Mouse (Mus musculus): ENCODE data around the gene Zbtb25.

Gene Zbtb25

GRCm38 (mm10) chr12:76369206-76369977 is at the start of gene Zbtb25:
Gene Zbtb25 (minus strand): TSS chr12:76369602.
- DNase-seq: peak; percentile 78 to 90

DNA sequence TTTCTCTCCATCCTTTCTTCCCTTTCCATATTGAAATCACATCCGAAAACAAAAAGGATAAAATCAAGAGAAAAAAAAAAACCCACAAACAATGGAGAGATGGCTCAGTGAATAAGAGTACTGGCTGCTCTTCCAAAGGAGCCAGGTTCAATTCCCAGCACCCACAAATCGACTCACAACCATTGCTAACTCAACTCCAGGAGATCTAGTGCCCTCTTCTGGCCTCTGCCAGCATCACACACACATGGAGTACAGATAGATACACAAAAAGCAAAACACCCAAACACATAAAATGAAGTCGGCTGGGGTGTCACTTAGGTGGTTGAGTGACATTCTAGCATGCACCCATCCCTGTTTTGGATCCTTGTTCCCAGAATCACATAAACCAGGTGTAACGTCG is 48.9 kb upstream of the Zbtb25 start:
- DNase-seq: peak in 1 of 2 experiments; percentile 16

DNA sequence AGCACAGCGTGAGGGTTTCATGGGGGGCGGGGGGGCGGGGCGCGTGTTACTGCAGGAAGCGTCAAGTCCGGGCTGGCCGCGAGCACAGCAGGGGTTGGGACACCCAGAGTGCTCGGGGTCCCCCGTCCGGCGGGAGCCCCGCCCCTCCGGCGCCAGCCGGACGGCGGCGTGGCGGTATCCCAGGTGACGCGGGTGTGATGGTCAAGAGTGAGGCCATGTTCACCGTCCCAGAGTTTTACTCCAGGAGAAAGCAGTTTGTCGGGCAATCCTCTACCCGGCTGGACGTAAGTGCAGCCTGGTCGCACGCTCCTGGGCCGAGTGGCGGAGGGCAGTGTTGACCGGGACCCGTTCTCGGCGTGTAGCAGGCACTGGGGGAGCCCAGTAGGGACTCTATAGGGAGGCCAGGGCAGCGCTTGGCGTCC is 48.0 kb upstream of the Zbtb25 start, which contains the start of gene Ppp1r36:
TSS of gene Ppp1r36 (plus strand) at position 106 of the 422 bp plus-strand sequence.
- peak; percentile 50 to 65 for DNase-seq

DNA sequence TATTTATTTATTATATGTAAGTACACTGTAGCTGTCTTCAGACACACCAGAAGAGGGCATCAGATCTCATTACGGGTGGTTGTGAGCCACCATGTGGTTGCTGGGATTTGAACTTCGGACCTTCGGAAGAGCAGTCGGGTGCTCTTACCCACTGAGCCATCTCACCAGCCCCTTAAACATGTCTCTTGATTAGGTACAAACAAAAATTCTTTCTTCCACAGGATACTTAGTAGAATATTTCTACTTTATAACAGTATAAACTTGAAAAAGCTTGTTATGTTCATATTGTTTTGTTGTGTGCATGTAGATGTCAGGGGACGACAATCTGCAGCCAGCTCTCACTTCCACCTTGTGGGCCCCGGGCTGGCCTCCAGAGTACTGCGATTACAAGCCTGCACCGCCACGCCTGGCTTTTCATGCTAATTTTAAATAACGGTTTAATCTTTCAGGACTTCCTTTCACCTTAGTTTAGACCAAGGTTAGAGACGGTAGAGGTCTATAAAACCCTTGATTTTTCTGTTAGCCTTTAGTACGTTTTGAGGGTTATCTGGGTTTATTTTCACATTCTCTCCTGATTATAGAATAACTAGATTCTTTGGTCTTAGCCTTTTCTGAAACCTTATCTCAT is 46.1 kb upstream of the Zbtb25 start:
- DNase-seq: no peak

- DNase-seq: no peak
These were observed 39.8 kb upstream of the Zbtb25 start for GRCm38 (mm10) chr12:76409166-76409565.

GRCm38 (mm10) chr12:76407184-76407583 is 37.8 kb upstream of the Zbtb25 start:
- no peak for DNase-seq

DNA sequence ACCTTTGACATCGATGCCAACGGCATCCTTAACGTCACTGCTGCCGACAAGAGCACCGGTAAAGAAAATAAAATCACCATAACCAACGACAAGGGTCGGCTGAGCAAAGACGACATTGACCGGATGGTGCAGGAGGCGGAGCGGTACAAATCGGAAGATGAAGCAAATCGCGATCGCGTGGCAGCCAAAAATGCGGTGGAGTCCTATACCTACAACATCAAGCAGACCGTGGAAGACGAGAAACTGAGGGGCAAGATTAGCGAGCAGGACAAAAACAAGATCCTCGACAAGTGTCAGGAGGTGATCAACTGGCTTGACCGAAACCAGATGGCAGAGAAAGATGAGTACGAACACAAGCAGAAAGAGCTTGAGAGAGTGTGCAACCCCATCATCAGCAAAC is 36.6 kb upstream of the Zbtb25 start:
- DNase-seq: peak in 1 of 2 experiments; percentile 28

DNA sequence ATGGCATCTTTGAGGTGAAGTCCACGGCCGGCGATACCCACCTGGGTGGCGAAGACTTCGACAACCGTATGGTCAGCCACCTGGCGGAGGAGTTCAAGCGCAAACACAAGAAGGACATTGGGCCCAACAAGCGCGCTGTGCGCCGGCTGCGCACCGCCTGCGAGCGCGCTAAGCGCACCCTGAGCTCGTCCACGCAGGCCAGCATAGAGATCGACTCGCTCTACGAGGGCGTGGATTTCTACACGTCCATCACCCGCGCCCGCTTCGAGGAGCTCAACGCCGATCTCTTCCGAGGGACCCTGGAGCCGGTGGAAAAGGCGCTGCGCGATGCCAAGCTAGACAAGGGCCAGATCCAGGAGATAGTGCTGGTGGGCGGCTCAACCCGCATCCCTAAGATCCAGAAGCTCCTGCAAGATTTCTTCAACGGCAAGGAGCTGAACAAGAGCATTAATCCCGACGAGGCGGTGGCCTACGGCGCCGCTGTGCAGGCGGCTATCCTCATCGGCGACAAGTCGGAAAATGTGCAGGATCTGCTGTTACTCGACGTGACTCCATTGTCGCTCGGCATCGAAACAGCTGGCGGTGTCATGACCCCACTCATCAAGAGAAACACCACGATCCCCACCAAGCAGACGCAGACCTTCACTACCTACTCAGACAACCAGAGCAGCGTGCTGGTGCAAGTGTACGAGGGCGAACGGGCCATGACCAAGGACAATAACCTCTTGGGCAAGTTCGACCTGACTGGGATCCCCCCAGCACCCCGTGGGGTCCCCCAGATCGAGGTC is 36.0 kb upstream of the Zbtb25 start:
- DNase-seq: peak in 1 of 2 experiments; percentile 53

GRCm38 (mm10) chr12:76404836-76405182 is 35.4 kb upstream of the Zbtb25 start:
- DNase-seq: no peak

DNA sequence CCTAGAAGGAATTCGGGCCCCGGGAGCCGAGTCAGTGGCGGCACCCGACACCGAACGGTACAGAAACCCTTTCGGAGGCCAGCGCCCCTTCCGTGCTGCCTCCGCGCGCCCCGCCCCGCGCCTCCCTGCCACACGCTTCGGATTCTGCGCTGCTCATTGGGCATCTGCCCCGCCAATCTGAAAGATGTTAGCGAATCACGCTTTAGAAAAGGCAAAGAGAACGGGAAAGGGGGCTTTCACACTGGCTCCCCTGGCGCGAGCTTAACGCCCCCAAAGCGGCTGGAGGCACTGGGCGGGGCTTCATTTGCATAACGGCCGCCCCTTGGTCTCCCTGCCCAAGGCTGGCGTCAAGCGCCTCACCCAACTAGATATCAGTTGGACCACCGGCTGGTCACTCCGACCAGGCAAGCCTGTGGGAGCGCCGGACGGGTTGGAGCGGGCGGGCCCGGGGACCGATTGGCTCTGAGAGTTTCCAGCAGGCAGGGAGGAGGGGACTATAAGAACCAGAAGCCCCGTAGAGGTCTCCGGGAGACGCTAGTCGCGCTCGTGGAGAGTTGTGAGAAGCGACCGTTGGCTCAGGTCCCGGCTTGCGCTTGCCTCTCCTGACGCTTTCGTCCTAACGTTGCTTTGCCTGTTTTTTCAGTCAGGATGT is 34.6 kb upstream of the Zbtb25 start, which contains the start of gene Hspa2:
TSS of gene Hspa2 (plus strand) at position 291 of the 652 bp plus-strand sequence.
- DNase-seq: peak; percentile 100

DNA sequence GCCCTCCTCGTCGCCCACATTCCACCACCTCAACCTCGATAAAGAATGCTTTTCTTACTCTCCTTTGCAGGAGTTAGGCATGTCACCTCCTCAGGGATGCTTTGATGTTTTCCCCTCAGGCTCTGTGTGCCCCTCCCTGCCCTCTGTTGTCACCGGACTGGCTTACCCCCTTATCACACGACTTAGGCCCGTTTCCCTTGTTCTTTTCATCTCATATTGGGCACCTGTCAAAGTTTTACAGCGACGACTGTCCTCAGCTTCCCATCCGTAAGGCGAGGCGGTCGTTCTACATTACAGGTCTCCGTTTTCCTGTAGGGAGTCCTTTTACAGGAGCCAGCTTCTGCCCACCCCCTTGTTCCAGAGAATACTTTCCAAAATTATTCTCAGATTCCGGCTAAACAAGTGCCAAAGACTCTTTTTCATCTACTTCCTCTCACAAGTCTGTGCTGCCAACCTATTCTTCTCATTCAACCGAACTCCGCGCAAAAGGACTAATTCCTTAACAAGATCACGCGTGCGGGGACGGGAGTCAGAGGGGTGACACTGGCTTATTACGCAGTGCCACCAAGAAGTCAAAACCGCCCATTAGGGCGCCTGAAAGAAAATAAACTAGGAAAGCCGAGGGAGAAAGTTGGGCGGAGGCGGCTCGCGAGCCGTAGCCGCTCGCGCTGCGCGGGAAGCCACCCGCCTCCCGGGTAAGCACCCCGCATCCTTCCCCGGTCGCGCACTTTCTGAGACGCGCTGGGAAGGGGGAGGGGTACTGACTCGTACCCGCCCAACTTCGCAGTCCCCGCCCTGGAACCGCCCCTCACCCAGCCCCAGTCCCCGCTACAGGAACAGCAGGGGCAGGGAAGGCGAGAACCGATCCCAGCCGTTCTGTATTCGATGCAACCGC is 33.8 kb upstream of the Zbtb25 start:
- DNase-seq: peak in 1 of 2 experiments; percentile 95

GRCm38 (mm10) chr12:76401674-76402073 is 32.3 kb upstream of the Zbtb25 start:
- peak in 1 of 2 experiments; percentile 27 for DNase-seq

DNA sequence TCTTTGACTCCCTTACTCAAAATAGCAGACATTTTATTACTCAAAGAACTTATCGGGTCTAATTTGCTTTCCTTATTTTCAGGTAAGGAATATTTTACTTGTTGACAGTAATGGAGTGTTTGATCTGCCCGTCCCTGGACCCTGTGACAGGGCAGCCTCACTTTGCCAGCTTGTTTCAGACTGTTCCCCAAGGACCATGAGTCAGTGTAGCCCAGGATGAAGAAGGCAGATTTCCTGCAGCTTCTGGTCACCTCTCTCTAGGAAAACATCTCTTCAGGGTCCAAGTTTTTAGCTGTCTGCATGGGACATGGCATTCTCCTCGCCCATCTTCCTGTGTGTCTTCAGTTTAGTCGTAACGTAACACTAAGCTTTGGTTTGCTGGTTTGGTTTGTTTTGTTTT is 27.9 kb upstream of the Zbtb25 start:
- DNase-seq: no peak

- no peak for DNase-seq
These were observed 23.6 kb upstream of the Zbtb25 start for GRCm38 (mm10) chr12:76392979-76393378.

DNA sequence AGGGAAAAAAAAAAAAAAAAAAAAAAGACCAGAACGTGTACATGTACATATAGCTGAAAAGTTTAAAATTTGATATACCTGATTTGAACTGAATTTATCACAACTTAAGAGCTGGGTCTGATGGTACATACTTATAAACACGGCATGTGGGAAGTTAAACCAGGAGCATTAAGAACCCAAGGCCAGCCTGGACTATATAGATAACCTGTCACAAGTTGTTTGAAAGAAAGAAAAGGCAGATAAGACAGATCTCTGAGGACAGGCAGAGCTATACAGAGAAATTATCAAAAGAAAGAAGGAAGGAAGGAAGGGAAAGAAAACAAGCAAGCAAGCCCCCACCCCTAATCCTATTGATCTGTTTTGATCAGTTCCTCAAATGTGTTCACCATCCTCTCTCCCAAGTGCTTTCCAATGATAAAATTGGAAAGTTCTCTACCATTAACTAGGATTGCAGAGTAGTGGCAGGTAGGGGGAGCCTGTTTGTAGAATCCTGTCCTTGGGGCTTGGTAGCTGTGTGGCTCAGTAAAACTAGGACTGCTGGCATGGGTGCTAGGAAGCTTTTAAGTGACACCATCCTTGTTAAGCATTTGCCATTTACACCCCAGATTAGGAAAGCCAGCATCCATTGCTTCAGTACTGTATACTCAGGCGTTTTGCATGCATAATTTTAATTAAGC is 22.3 kb upstream of the Zbtb25 start:
- no peak for DNase-seq

DNA sequence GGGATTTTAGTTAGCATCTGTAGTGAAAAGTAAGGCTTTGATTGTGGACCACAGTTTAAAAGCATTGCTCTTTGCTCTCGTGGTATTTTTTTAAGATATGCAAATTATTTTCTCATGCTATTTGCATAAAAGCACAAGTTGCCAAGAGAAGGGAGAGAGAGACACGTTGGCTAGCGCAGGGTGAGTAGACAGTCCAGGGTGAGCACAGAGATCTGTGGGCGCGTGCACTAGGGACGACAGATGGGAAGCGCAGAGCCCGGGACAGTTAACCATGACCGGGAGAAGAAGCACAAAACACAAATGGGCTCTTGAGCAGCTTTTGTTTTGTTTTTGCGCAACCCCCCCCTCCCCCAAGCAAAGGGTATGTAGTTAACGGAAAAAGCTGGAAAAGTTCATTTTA is 19.4 kb upstream of the Zbtb25 start:
- no peak for DNase-seq

DNA sequence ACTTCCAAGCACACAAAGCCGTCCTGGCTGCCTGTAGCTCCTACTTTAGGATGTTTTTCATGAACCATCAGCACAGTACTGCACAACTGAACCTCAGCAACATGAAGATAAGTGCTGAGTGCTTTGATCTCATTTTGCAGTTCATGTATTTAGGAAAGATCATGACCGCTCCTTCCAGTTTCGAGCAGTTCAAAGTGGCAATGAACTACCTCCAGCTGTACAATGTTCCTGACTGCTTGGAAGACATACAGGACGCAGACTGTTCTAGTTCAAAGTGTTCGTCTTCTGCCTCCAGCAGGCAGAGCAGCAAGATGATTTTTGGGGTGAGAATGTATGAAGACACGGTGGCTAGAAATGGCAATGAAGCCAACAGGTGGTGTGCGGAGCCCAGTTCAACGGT is 15.9 kb upstream of the Zbtb25 start:
- DNase-seq: no peak

- no peak for DNase-seq
These were observed 10.7 kb upstream of the Zbtb25 start for GRCm38 (mm10) chr12:76380151-76380550.

DNA sequence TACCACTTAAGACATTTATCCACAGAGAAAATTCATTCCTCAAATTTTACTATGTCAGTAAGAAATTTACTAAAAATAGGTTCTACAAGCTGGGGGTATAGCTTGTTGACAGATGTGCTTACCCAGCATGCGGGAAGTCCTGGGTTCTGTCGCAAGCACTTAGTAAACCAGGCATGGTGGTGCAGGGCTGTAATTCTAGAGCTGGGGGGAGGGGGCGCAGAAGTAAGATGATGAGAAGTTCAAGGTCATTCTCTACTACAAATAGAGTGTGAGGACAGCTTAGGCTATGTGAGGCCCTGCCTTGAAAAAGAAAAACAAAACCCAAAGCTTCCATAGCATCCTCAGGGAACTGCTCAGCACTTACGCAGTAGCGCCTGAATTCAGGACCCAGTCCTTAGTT is 9.2 kb upstream of the Zbtb25 start:
- DNase-seq: no peak

GRCm38 (mm10) chr12:76377726-76378125 is 8.3 kb upstream of the Zbtb25 start:
- no peak for DNase-seq

DNA sequence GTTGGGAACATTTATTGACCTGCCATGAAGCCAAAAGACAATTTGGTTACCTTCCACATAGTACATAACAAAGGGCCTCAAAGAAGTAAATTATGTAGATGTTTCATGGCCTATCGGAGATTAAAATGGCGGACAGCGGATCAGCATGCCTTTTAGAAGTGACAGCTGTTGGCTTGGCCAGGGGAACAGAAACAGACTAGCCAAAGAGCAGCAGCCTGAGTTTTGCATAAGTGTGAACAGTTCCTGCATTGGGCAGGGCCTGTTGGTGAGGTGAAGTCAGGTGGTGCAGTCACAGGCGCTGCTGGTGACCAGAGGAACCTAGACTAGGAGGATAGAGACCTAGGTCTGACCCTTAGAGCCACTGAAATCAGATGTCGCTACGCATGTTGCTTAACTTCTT is 7.7 kb upstream of the Zbtb25 start:
- no peak for DNase-seq

Measured in kidney, postnatal 36 days (tissue).